Mouse (Mus musculus) megakaryocyte progenitor cell, adult 5-6 weeks (primary cell): ENCODE results near the gene Txnrd1. TPM values are rescaled to one million over a fixed set of nuclear protein-coding genes. Genes with fewer than 3 reads are reported as not detected.

Experiments used
- ATAC-seq: replicated peaks from 2 replicates; pipeline ENCODE4 v1.8.0; 2016; ENCODE audit warnings: mild to moderate bottlenecking, moderate TSS enrichment, inconsistent platforms; ENCODE audit not compliant: poor library complexity
- total RNA-seq, 2 experiments: library from RNA; stranded (forward) in 1 of 2; stranded (reverse) in 1 of 2; fragments of 157-497, 149-512 nt in 1 of 2; fragments of 200-1000 nt in 1 of 2; gene quantifications; 2 replicates each; pipeline versions ENCODE4 v1.2.3 to v1.2.4; 2015 to 2017

The Txnrd1 gene
- total RNA-seq, 2 experiments from 2014 or later: 56.6 to 96.0 TPM

GRCm38 (mm10) chr10:82817514-82817913 lies 16.2 kb upstream of the Txnrd1 start:
- no peak for ATAC-seq

GRCm38 (mm10) chr10:82817936-82818335 lies 15.8 kb upstream of the Txnrd1 start:
- ATAC-seq: no peak

- ATAC-seq: no peak
Measured at GRCm38 (mm10) chr10:82818661-82819060, 15.1 kb upstream of the Txnrd1 start.

GRCm38 (mm10) chr10:82823108-82823778 lies 10.5 kb upstream of the Txnrd1 start:
- no peak for ATAC-seq

- ATAC-seq: no peak
Measured at GRCm38 (mm10) chr10:82823779-82824177, 10.0 kb upstream of the Txnrd1 start.

GRCm38 (mm10) chr10:82824541-82824940 lies 9.2 kb upstream of the Txnrd1 start:
- ATAC-seq: no peak

GRCm38 (mm10) chr10:82826516-82826915 lies 7.2 kb upstream of the Txnrd1 start:
- ATAC-seq: no peak

GRCm38 (mm10) chr10:82835898-82836297 lies 2.1 kb downstream of the Txnrd1 start:
- no peak for ATAC-seq

- no peak for ATAC-seq
Measured at GRCm38 (mm10) chr10:82838390-82838789, 4.6 kb downstream of the Txnrd1 start.

- no peak for ATAC-seq
Measured at GRCm38 (mm10) chr10:82844090-82844489, 10.3 kb downstream of the Txnrd1 start.

GRCm38 (mm10) chr10:82844731-82845130 lies 11.0 kb downstream of the Txnrd1 start:
- no peak for ATAC-seq

GRCm38 (mm10) chr10:82847821-82848459 lies 14.2 kb downstream of the Txnrd1 start:
- no peak for ATAC-seq

GRCm38 (mm10) chr10:82849686-82850353 lies 16.1 kb downstream of the Txnrd1 start:
- no peak for ATAC-seq

- no peak for ATAC-seq
Measured at GRCm38 (mm10) chr10:82850354-82850752, 16.6 kb downstream of the Txnrd1 start.

- ATAC-seq: no peak
Measured at GRCm38 (mm10) chr10:82851751-82852150, 18.0 kb downstream of the Txnrd1 start.

GRCm38 (mm10) chr10:82858032-82858680 lies 24.4 kb downstream of the Txnrd1 start:
- ATAC-seq: no peak

- ATAC-seq: peak; percentile 66
Measured at GRCm38 (mm10) chr10:82858691-82859532, 25.2 kb downstream of the Txnrd1 start.

GRCm38 (mm10) chr10:82859533-82859915 lies 25.8 kb downstream of the Txnrd1 start:
- ATAC-seq: 0 out of 2 replicates have a peak, but pooled peaks have one; percentile 9

- ATAC-seq: peak; percentile 26
Measured at GRCm38 (mm10) chr10:82860181-82860928, 26.6 kb downstream of the Txnrd1 start.

GRCm38 (mm10) chr10:82860929-82861315 lies 27.2 kb downstream of the Txnrd1 start:
- no peak for ATAC-seq
